Mouse (Mus musculus) olfactory bulb, adult 2 months (tissue): Measurements from ENCODE around the gene Fbxw9.

Experiments used
- CTCF ChIP-seq: fragments of 200-500 bp; IDR thresholded peaks from 2 replicates; pipeline ENCODE4 v1.5.1; 2012; ENCODE audit warnings: low read depth, mild to moderate bottlenecking, low read length, moderate library complexity; ENCODE audit not compliant: insufficient read depth
- POLR2A ChIP-seq: fragments of 200-500 bp; IDR thresholded peaks from 2 replicates; pipeline ENCODE4 v1.6.1; 2012; ENCODE audit warnings: mild to moderate bottlenecking, low read depth, low read length, moderate library complexity; ENCODE audit not compliant: insufficient read depth

DNA sequence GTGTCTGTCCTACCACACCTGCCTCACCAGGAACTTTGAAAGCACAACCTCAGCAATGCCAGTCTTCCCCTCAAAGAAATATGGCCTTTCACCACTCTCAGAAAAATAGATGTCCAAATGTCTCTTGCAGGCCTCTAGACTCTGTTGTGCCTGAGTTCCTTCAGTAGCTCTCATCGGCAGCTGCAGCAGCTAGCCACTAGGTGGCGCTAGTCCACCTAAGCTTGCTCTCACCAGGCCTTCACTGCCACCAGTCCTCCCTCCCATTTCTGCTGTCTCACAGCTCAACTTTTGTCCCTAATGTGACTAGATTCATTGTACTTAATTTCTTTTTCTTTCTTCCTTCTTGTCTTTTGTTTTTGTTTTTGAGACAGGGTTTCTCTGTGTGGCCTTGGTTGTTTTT, 17.1 kb downstream of the Fbxw9 start:
- TF ChIP-seq CTCF (peak; percentile 57), POLR2A (no peak)
